Mouse (Mus musculus): Measurements from ENCODE around the gene Pabpn1l. TPM values are rescaled to one million over a fixed set of nuclear protein-coding genes. Genes with fewer than 3 reads are reported as not detected.
"Not testable (repeated sequence)": the region's sequence is repeated elsewhere in the genome, so short reads cannot be mapped to it uniquely, and the experiment has no call there.

Gene Pabpn1l
- polyA plus RNA-seq, 1 experiment from 2014 or later, result not detected

GRCm38 (mm10) chr8:122575735-122576647, 46.5 kb downstream of the Pabpn1l start:
- peaks cover 16% of the 10 kb centered on the region; the same call in 1 of the 2 replicates for H3K36me3 ChIP-seq (ENCODE audit: control insufficient read depth, insufficient read depth, low read length)
- H3K4me2 ChIP-seq (ENCODE audit: low read depth, severe bottlenecking), result peak overlapping the region; percentile 90
- H3K27ac ChIP-seq (replicated peaks; ENCODE audit: low read depth, low read length), result peak overlapping the region; percentile 55; the same call in 1 of the 2 replicates
- DNase-seq (ENCODE audit: low spot score), result no peak
- peaks cover 37% of the 10 kb centered on the region for H3K4me1 ChIP-seq (ENCODE audit: control insufficient read depth, insufficient read depth, low read length)
- peak overlapping the region; percentile 53 for H3K4me3 ChIP-seq (ENCODE audit: low read depth, low read length)
- WGBS, result 20% methylated on average over 21 of the region's 21 CpGs
- H3K9me3 ChIP-seq (ENCODE audit: control insufficient read depth, low read length), result no peaks in the 10 kb centered on the region
- no peaks in the 10 kb centered on the region for H3K27me3 ChIP-seq (ENCODE audit: control insufficient read depth, insufficient read depth, low read length)
- no peak for ATAC-seq (ENCODE audit: insufficient number of reproducible peaks, low FRiP score, low TSS enrichment, low read depth)
- peak overlapping the region; percentile 74 for H3K9ac ChIP-seq (ENCODE audit: low read length)

- ATAC-seq (ENCODE audit: insufficient number of reproducible peaks, low FRiP score, low TSS enrichment, low read depth) (no peak), DNase-seq (ENCODE audit: low spot score) (no peak)
- 0 out of 2 replicates have a peak overlapping the region, but pooled peaks have one; percentile 90 for H3K4me2 ChIP-seq (ENCODE audit: low read depth, severe bottlenecking)
- no peak overlapping the region for H3K9ac ChIP-seq (ENCODE audit: low read length)
- peaks cover 23% of the 10 kb centered on the region for H3K36me3 ChIP-seq (ENCODE audit: control insufficient read depth, insufficient read depth, low read length)
- H3K9me3 ChIP-seq (ENCODE audit: control insufficient read depth, low read length), result no peaks in the 10 kb centered on the region
- no peaks in the 10 kb centered on the region for H3K27me3 ChIP-seq (ENCODE audit: control insufficient read depth, insufficient read depth, low read length)
- WGBS, result 83% methylated on average over 8 of the region's 8 CpGs
- no peak overlapping the region; the same call in 1 of the 2 replicates for H3K4me3 ChIP-seq (ENCODE audit: low read depth, low read length)
- no peak overlapping the region for H3K27ac ChIP-seq (replicated peaks; ENCODE audit: low read depth, low read length)
- peaks cover 37% of the 10 kb centered on the region for H3K4me1 ChIP-seq (ENCODE audit: control insufficient read depth, insufficient read depth, low read length)
These were observed 47.3 kb downstream of the Pabpn1l start for GRCm38 (mm10) chr8:122575286-122575685.

- Histone ChIP-seq H3K9me3 (ENCODE audit: control insufficient read depth, low read length) (no peaks in the 10 kb centered on the region), H3K4me2 (ENCODE audit: low read depth, severe bottlenecking) (no peak overlapping the region), H3K36me3 (ENCODE audit: control insufficient read depth, insufficient read depth, low read length) (peaks cover 28% of the 10 kb centered on the region), H3K27ac (replicated peaks; ENCODE audit: low read depth, low read length) (no peak overlapping the region), H3K4me3 (ENCODE audit: low read depth, low read length) (no peak overlapping the region), H3K4me1 (ENCODE audit: control insufficient read depth, insufficient read depth, low read length) (peaks cover 35% of the 10 kb centered on the region), H3K27me3 (ENCODE audit: control insufficient read depth, insufficient read depth, low read length) (no peaks in the 10 kb centered on the region), H3K9ac (ENCODE audit: low read length) (no peak overlapping the region)
- DNase-seq (ENCODE audit: low spot score), result no peak
- 40% methylated on average over 10 of the region's 10 CpGs for WGBS
- ATAC-seq (ENCODE audit: insufficient number of reproducible peaks, low FRiP score, low TSS enrichment, low read depth), result no peak
These were observed 47.8 kb downstream of the Pabpn1l start for GRCm38 (mm10) chr8:122574667-122575251.

DNA sequence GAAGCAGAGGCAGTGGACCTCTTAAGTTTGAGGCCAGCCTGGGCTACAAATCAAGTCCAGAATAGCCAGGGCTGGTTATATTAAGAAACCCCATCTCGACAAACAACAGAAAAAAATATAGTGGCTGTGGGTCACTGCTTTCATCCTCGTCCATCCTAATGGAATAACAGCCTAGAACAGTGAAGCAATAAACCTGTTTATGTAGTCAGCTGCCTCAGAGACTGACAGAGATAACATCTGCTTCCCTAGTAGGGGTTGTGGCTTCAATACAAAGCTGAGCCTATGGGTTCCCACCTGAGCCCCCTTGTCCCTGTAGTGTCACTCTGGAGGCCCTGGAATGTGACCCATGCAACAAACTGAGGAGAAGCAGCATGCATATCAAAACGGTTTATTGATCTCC, 48.3 kb downstream of the Pabpn1l start:
- no peak for ATAC-seq (ENCODE audit: insufficient number of reproducible peaks, low FRiP score, low TSS enrichment, low read depth)
- no peaks in the 10 kb centered on the region for H3K9me3 ChIP-seq (ENCODE audit: control insufficient read depth, low read length)
- no peak overlapping the region for H3K4me3 ChIP-seq (ENCODE audit: low read depth, low read length)
- H3K27me3 ChIP-seq (ENCODE audit: control insufficient read depth, insufficient read depth, low read length), result no peaks in the 10 kb centered on the region
- peaks cover 34% of the 10 kb centered on the region for H3K4me1 ChIP-seq (ENCODE audit: control insufficient read depth, insufficient read depth, low read length)
- H3K4me2 ChIP-seq (ENCODE audit: low read depth, severe bottlenecking), result no peak overlapping the region
- H3K27ac ChIP-seq (replicated peaks; ENCODE audit: low read depth, low read length), result no peak overlapping the region
- H3K36me3 ChIP-seq (ENCODE audit: control insufficient read depth, insufficient read depth, low read length), result peaks cover 32% of the 10 kb centered on the region
- no peak for DNase-seq (ENCODE audit: low spot score)
- WGBS, result 50% methylated on average over 3 of the region's 3 CpGs
- no peak overlapping the region for H3K9ac ChIP-seq (ENCODE audit: low read length)

GRCm38 (mm10) chr8:122573577-122573976, 49.0 kb downstream of the Pabpn1l start:
- peaks cover 32% of the 10 kb centered on the region for H3K4me1 ChIP-seq (ENCODE audit: control insufficient read depth, insufficient read depth, low read length)
- no peak overlapping the region for H3K4me3 ChIP-seq (ENCODE audit: low read depth, low read length)
- no peak for DNase-seq (ENCODE audit: low spot score)
- no peak overlapping the region for H3K27ac ChIP-seq (replicated peaks; ENCODE audit: low read depth, low read length)
- H3K27me3 ChIP-seq (ENCODE audit: control insufficient read depth, insufficient read depth, low read length), result no peaks in the 10 kb centered on the region
- no peak overlapping the region for H3K9ac ChIP-seq (ENCODE audit: low read length)
- ATAC-seq (ENCODE audit: insufficient number of reproducible peaks, low FRiP score, low TSS enrichment, low read depth), result no peak
- H3K4me2 ChIP-seq (ENCODE audit: low read depth, severe bottlenecking), result no peak overlapping the region
- WGBS, result 65% methylated on average over 9 of the region's 9 CpGs
- no peaks in the 10 kb centered on the region for H3K9me3 ChIP-seq (ENCODE audit: control insufficient read depth, low read length)
- H3K36me3 ChIP-seq (ENCODE audit: control insufficient read depth, insufficient read depth, low read length), result peaks cover 33% of the 10 kb centered on the region

DNA sequence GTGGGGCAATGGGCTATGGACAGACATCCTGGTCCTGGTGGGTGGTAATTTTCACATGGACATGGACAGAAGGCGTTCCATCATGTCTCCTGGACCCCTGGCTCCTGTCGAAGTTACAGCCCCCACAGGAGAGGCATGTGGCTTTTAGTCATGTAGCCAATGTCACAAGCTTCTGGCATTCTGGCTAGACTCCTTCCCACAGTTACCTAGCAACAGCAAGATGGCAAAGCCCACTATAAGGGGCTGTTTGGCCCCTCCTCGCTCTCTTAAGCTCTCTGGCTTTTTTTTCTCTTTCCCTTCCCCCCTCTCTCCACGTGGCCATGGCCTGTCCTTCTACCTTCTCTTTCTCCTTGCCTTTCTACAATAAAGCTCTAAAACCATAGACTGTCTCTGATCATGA, 49.4 kb downstream of the Pabpn1l start:
- not testable (repeated sequence) for ATAC-seq (ENCODE audit: insufficient number of reproducible peaks, low FRiP score, low TSS enrichment, low read depth); H3K4me2 ChIP-seq (ENCODE audit: low read depth, severe bottlenecking); H3K9ac ChIP-seq (ENCODE audit: low read length); DNase-seq (ENCODE audit: low spot score); H3K27ac ChIP-seq (replicated peaks; ENCODE audit: low read depth, low read length); H3K4me3 ChIP-seq (ENCODE audit: low read depth, low read length); H3K9me3 ChIP-seq (ENCODE audit: control insufficient read depth, low read length); H3K27me3 ChIP-seq (ENCODE audit: control insufficient read depth, insufficient read depth, low read length)
- 50% methylated on average over 4 of the region's 4 CpGs for whole genome bisulfite sequencing
- H3K4me1 ChIP-seq (ENCODE audit: control insufficient read depth, insufficient read depth, low read length), result peaks cover 32% of the 10 kb centered on the region
- H3K36me3 ChIP-seq (ENCODE audit: control insufficient read depth, insufficient read depth, low read length), result peaks cover 33% of the 10 kb centered on the region

DNA sequence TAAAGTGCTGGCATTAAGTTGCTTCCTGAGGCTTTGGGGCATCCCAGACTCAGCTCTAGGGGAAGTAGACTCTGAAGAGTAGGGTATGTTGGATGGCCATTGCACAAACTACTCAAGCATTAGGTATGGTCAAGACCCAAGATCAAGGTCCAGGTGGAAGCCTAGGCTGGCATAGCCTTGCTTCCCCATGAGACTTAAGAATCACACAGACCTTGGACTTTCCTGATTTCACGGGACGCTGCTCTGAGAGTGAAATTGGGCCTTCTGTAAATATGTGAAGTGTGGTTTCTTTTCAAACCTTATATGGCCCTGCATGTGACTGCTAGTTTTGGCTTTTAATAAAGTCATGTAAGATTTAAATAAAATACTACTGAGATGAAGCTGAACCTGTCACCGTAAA, 49.8 kb downstream of the Pabpn1l start:
- H3K4me3 ChIP-seq (ENCODE audit: low read depth, low read length), result no peak overlapping the region
- WGBS, result 91% methylated on average over 3 of the region's 3 CpGs
- H3K27me3 ChIP-seq (ENCODE audit: control insufficient read depth, insufficient read depth, low read length), result no peaks in the 10 kb centered on the region
- H3K27ac ChIP-seq (replicated peaks; ENCODE audit: low read depth, low read length), result no peak overlapping the region
- ATAC-seq (ENCODE audit: insufficient number of reproducible peaks, low FRiP score, low TSS enrichment, low read depth), result no peak
- H3K4me2 ChIP-seq (ENCODE audit: low read depth, severe bottlenecking), result no peak overlapping the region
- no peak for DNase-seq (ENCODE audit: low spot score)
- no peaks in the 10 kb centered on the region for H3K9me3 ChIP-seq (ENCODE audit: control insufficient read depth, low read length)
- peaks cover 33% of the 10 kb centered on the region for H3K36me3 ChIP-seq (ENCODE audit: control insufficient read depth, insufficient read depth, low read length)
- H3K9ac ChIP-seq (ENCODE audit: low read length), result no peak overlapping the region
- peaks cover 32% of the 10 kb centered on the region for H3K4me1 ChIP-seq (ENCODE audit: control insufficient read depth, insufficient read depth, low read length)

DNA sequence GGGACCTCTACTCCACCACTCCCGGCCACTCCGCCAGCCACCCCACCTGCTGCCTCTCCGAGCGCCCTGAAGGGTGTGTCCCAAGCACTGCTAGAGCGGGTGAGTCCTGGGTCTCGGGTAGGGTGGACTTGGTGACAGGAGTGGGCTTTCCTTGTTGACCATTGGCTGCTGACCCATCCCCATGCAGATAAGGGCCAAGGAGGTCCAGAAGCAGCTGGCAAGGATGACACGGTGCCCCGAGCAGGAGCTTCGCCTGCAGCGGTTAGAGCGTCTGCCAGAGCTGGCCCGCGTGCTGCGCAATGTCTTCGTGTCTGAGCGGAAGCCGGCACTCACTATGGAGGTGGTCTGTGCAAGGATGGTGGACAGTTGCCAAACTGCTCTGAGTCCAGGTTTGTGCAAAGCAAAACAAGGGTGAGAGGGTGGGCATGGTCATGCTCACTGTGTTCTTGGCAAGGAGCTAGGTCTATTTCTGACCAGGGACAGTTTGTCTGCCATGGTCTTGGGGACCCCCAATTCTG, 50.7 kb downstream of the Pabpn1l start:
- no peak overlapping the region for H3K4me3 ChIP-seq (ENCODE audit: low read depth, low read length)
- no peak for ATAC-seq (ENCODE audit: insufficient number of reproducible peaks, low FRiP score, low TSS enrichment, low read depth)
- no peak overlapping the region for H3K27ac ChIP-seq (replicated peaks; ENCODE audit: low read depth, low read length)
- H3K4me1 ChIP-seq (ENCODE audit: control insufficient read depth, insufficient read depth, low read length), result peaks cover 31% of the 10 kb centered on the region
- WGBS, result 94% methylated on average over 17 of the region's 17 CpGs
- no peaks in the 10 kb centered on the region for H3K27me3 ChIP-seq (ENCODE audit: control insufficient read depth, insufficient read depth, low read length)
- H3K9me3 ChIP-seq (ENCODE audit: control insufficient read depth, low read length), result no peaks in the 10 kb centered on the region
- peaks cover 33% of the 10 kb centered on the region for H3K36me3 ChIP-seq (ENCODE audit: control insufficient read depth, insufficient read depth, low read length)
- no peak overlapping the region for H3K9ac ChIP-seq (ENCODE audit: low read length)
- no peak overlapping the region for H3K4me2 ChIP-seq (ENCODE audit: low read depth, severe bottlenecking)
- DNase-seq (ENCODE audit: low spot score), result no peak

All from limb, embryonic 11.5 days (tissue).